Mouse (Mus musculus): Measurements from ENCODE around the gene Gm28372.

Gm28372 gene

GRCm38 (mm10) chr2:130452266-130452665, 47.2 kb downstream of the Gm28372 start:
- DNase-seq: no peak

GRCm38 (mm10) chr2:130453421-130453820, 48.4 kb downstream of the Gm28372 start:
- DNase-seq: no peak

GRCm38 (mm10) chr2:130454748-130455370, 49.8 kb downstream of the Gm28372 start:
- no peak for DNase-seq

Measured in kidney, postnatal 25 days (tissue).